Mouse (Mus musculus): ENCODE results near the gene Aldh1a3.

Gene Aldh1a3

GRCm38 (mm10) chr7:66416829-66417228 lies 10.5 kb downstream of the Aldh1a3 start:
- DNase-seq (ENCODE audit: low spot score), result no peak

GRCm38 (mm10) chr7:66413093-66413492 lies 14.2 kb downstream of the Aldh1a3 start:
- DNase-seq (ENCODE audit: low spot score), result no peak

DNA sequence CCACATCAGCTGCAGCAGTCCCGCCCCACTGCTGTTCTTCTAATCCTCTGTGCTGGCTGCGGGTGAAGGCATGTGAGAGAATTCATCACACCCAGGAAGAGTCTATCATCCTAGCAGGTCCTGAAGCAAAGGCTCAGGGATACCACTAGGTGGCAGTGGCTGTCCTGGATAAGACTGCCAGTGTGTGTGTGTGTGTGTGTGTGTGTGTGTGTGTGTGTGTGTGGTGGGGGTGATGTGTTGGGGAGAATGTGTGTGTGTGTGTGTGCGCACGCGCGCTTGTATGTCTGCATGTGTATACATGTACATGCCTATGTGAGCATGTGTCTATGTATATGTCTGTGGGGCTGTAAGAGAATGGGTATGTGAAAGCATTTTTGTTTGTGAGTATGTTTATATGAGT lies 17.9 kb downstream of the Aldh1a3 start:
- DNase-seq (ENCODE audit: low spot score), result peak; percentile 35

- no peak for DNase-seq (ENCODE audit: low spot score)
Observed at GRCm38 (mm10) chr7:66406971-66407370, 20.3 kb downstream of the Aldh1a3 start.

GRCm38 (mm10) chr7:66405951-66406721 lies 21.2 kb downstream of the Aldh1a3 start:
- DNase-seq (ENCODE audit: low spot score), result no peak

DNA sequence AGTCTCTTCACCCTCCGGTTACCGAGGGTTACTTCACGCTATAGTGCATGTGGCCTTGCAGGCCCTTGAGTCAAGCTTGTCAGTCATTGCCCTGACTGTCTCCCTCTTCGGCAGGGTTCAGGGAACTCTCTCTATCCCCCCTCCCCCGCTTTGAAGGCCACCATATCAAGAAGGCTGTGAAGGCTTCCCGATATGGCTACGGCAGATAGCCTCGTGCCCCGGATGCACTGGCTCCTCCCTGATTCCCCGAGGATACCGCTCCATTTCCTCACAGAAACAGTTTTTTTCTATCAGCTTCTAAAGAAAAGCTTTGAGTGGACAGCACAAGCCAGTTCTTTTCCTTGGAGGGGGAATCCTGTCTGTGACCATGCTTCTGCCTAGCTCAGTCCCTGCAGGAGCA lies 21.8 kb downstream of the Aldh1a3 start:
- DNase-seq (ENCODE audit: low spot score), result no peak

- DNase-seq (ENCODE audit: low spot score), result no peak
Observed at GRCm38 (mm10) chr7:66404802-66405201, 22.5 kb downstream of the Aldh1a3 start.

GRCm38 (mm10) chr7:66404141-66404540 lies 23.2 kb downstream of the Aldh1a3 start:
- DNase-seq (ENCODE audit: low spot score), result no peak

DNA sequence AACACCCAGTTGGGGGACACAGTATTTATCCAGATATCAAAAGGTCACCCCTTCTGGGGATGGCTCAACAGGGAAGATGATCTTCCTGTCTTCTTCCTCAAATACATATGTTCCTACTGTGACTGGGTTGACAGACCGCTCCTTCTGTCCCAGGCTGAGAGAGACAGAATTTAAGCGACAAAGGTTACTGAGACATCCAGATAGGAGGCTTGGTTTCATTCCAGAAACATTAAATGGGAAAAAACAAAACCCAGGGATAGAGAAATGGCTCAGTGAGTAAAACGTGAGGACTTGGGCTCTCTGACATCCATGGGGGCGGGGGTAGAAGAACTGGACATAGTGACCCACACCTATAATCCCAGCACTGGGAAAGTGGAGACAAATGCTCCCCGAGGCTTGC lies 24.4 kb downstream of the Aldh1a3 start:
- DNase-seq (ENCODE audit: low spot score), result no peak

DNA sequence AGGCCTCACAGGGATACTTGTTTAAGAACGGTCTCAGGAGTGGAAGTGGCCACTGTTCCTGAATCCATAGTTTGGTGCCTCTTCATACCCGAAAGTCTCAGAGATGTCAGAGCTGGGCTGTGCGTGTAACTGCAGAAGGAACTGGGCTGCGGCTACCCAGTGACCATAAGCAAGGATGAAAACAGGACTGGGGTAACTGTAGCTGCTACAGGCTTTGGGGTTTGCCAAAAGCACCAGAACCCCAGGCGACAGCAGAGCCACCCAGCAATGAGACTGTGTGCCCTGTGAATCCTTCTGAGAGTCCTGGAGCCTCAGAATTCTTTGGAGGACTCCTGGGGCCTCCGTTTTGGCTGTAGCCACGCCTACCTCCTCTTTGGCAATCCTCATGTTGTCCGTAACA lies 25.7 kb downstream of the Aldh1a3 start:
- no peak for DNase-seq (ENCODE audit: low spot score)

GRCm38 (mm10) chr7:66397288-66397687 lies 30.0 kb downstream of the Aldh1a3 start:
- DNase-seq (ENCODE audit: low spot score), result no peak

DNA sequence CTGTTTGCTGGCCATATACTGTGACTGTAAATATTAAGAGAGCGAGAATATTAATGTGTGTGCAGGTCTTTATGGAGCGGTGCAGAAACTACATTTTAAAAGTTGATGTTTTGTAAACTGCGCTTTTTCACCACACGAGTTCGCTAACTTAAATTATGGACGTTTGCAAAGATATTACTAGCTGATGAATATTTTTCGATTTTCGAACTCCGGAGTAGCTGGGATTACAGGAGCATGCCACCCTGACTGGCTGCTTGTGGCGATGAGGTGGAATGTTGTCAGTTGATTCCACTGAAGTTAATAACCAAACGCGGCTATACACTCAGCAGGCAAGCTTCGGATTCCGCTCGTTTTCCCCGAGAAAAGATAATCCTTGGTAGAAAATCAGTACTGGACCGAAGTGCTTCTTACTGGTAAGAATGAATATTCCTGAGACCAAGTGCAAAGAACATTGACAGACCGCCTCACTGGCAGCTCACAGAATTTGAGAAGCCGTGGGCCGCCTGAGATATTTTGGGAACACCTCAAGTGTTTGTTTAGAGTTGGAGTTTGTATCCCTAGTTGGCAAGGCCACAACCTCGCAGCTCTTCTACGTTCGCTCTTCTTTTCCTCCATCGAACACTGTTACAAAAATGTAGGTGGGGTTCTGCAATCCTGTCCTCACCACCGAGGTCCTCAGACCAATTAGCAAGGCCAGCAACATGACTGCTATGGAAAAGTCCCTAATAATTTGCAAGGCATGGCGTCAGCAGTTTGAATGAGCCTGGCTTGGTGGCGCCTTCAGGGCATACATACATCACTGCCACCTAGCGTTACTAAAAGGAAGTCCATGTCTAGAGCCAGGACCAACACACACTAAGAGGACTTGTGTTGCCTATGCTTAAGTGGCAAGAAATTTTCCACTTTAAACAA lies 38.4 kb downstream of the Aldh1a3 start:
- peak; percentile 82 for DNase-seq (ENCODE audit: low spot score)

DNA sequence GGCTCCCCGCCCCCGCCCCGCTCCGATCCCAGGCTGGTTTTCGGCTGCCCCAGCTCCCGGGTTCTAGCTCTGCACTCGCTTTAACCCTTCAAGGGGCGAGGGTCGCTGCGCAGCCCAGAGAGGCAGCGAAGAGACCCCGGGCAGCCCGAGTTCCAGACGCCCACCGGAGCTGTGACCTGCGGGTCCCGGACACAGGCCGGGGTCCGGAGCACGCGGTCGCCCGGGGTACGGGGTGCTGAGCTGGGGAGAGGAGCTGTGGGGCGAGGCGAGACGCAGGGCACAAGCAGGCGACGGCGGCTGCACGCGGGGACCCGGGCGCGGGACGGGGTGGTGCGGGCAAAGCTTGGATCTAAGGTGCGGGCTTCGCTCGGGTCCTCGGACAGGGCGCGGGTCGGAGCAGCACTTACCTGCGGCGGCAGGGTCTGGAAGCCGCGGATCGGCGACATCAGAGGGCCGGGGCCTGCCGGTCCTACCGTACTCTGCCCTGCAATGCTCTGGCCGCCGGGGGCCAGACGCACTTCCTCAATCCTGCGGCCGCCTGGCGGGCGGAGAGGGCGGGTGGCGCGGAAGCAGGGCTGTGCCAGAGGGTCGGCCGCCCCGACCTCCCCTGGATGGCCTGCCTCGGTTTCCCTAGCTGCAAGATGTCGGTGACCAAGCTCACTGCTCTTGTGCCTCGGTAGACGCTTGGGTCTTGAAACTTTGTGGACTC lies 39.4 kb downstream of the Aldh1a3 start, which contains the start of gene Lrrk1:
TSS of gene Lrrk1 (minus strand) at position 538 of the 709 bp plus-strand sequence.
- peak; percentile 42 for DNase-seq (ENCODE audit: low spot score)

GRCm38 (mm10) chr7:66387419-66387812 lies 39.9 kb downstream of the Aldh1a3 start:
- peak; percentile 24 for DNase-seq (ENCODE audit: low spot score)

DNA sequence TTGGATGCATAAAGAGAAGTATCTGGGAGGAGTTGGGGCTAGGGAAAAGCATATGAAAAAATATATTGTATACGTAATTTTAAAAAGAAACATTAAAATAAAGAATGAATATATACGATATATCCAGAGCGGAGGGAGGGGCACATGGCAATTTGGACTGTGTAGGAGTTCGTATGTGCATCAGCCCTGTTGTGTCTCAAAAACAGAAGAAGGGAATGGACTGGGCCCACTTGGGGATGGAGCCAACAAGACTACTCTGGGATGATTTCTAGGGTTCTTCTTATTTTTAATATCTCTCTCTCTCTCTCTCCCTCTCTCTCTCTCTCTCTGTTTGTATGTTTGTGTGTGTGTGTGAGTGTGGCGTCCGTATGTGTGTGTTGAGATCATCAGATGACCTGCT lies 40.9 kb downstream of the Aldh1a3 start:
- no peak for DNase-seq (ENCODE audit: low spot score)

- DNase-seq (ENCODE audit: low spot score), result no peak
Observed at GRCm38 (mm10) chr7:66385826-66386225, 41.5 kb downstream of the Aldh1a3 start.

- no peak for DNase-seq (ENCODE audit: low spot score)
Observed at GRCm38 (mm10) chr7:66384891-66385290, 42.4 kb downstream of the Aldh1a3 start.

DNA sequence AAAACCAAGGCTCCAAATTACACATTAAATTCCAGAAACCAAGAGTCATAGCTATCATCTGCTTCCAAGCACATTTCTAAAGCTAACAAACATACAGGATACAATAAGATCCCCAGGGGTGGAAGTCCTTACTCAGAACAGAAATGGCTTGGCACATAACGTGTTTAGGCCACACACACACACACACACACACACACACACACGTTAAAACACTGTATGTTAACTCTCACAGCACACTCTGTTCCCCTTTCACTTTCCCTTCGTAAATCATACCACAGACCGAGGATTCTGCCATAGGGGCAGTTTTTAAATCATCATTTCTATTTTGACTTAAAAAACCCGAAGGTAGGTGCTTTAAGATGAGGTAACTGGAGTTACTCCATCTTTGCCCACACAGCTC lies 43.1 kb downstream of the Aldh1a3 start:
- no peak for DNase-seq (ENCODE audit: low spot score)

GRCm38 (mm10) chr7:66376560-66376959 lies 50.8 kb downstream of the Aldh1a3 start:
- no peak for DNase-seq (ENCODE audit: low spot score)

GRCm38 (mm10) chr7:66375736-66376135 lies 51.6 kb downstream of the Aldh1a3 start:
- DNase-seq (ENCODE audit: low spot score), result no peak

DNA sequence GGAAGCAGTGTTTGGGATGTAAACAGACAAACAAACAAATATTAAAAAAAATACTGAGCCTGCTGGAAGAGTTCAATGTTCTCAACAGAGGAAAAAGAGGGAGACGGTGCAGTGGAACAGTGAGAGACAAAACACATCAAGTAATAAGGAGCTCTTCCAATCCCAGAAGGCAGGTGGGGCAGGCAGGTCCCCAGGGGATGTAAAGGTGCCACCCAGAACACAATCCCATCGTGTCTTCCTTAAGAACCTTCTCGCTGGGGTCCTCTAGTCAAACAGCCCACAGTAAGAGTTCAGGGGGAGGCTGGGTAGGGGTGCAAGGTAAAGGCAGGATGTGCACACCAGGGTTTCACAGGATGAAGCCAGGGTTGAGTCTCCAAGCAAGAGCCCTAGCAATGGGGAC lies 53.9 kb downstream of the Aldh1a3 start:
- no peak for DNase-seq (ENCODE audit: low spot score)

DNA sequence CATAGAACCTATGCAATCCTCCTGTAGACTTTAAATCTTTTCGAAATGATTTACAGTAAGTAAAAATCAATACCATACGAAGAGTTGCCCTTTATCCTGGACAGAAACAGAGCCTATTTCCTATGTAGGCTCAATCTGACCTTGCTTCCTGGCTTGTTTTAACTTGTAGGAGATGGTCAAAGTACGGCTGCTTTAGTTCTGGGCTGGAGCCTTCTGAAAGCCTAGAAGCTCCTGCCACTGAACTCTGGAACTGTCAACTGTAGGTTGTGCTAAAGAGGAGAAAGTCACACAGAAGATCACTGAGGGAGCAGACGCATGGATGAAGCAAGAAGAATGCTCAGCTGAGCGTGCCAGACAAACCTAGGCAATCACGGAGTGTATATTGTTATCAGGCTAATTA lies 56.3 kb downstream of the Aldh1a3 start:
- no peak for DNase-seq (ENCODE audit: low spot score)

Measured in adipocyte (in vitro differentiated cells).